In the genomic region with DNA sequence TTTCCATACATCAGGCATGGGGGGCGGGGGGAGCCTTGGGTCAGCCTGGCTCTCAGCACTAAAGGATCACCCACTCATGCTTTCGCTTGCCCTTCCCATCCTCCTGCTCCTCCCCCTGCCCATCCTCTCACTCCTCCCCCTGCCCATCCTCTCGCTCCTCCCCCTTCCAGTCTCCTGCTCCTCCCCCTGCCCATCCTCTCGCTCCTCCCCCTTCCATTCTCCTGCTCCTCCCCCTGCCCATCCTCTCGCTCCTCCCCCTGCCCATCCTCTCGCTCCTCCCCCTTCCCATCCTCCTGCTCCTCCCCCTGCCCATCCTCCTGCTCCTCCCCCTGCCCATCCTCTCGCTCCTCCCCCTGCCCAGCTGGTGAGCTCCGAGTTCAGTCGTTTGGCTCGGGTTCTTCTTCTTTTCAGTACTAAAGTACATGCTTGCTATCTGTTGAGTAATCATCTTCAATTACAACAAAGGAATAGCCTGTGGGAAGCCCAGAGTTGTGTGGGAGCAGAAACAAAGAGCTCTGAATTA, we compare ENCODE assay signal across 8 mouse cellular contexts. TPM values are rescaled to one million over a fixed set of nuclear protein-coding genes. Genes with fewer than 3 reads are reported as not detected.
DNase-seq lines count a peak whose midpoint lies in the region; ATAC-seq and TF ChIP-seq lines count a peak whose summit lies in the region.

No protein-coding gene starts in this region.

- peak overlapping the region; percentile 22 for H3K4me3 ChIP-seq in embryonic facial prominence, embryonic 14.5 days (ENCODE audit: low read depth, low read length)
- H3K4me3 ChIP-seq in liver, postnatal 0 days (ENCODE audit: low read depth, low read length), result peak overlapping the region; percentile 0; the same call in 1 of the 2 replicates
- H3K4me3 ChIP-seq in neural tube, embryonic 11.5 days (ENCODE audit: low read depth, low read length), result no peak overlapping the region

- peak; percentile 48; the same call in 1 of the 2 replicates for ATAC-seq in embryonic facial prominence, embryonic 14.5 days (ENCODE audit: low read depth)
- peak; percentile 70 for ATAC-seq in liver, postnatal 0 days
- no peak; the same call in 1 of the 2 replicates for ATAC-seq in neural tube, embryonic 11.5 days (ENCODE audit: insufficient read depth, low FRiP score, low TSS enrichment)

- H3K27ac ChIP-seq in embryonic facial prominence, embryonic 14.5 days (replicated peaks; ENCODE audit: low read depth, low read length), result no peak overlapping the region
- no peak overlapping the region for H3K27ac ChIP-seq in liver, postnatal 0 days (ENCODE audit: low read depth)
- H3K27ac ChIP-seq in neural tube, embryonic 11.5 days (ENCODE audit: low read depth, low read length), result no peak overlapping the region

- H3K4me2 ChIP-seq in embryonic facial prominence, embryonic 14.5 days (ENCODE audit: low read depth, low read length), result peak overlapping the region; percentile 48
- H3K4me2 ChIP-seq in liver, postnatal 0 days (ENCODE audit: low read depth, low read length), result peak overlapping the region; percentile 66
- peak overlapping the region; percentile 27 for H3K4me2 ChIP-seq in neural tube, embryonic 11.5 days (ENCODE audit: low read depth)

- DNase-seq in right cerebral cortex, adult 2 months (ENCODE audit: low spot score in 2 of 2), result peak; percentile 42 to 56
- no peak for DNase-seq in right cerebral cortex, postnatal 36 days (ENCODE audit: low spot score in 2 of 2)
- peak; percentile 79 for DNase-seq in embryonic facial prominence, embryonic 14.5 days (ENCODE audit: low spot score)
- peak; percentile 36 to 52 for DNase-seq in heart, adult 9 months (ENCODE audit: low spot score in 2 of 2)
- peak; percentile 84 for DNase-seq in kidney, adult 9 months
- peak; percentile 89 for DNase-seq in liver, postnatal 0 days
- peak; percentile 73 for DNase-seq in neural tube, embryonic 11.5 days (ENCODE audit: low spot score)
- peak; percentile 81 for DNase-seq in testis, postnatal 14 days (ENCODE audit: low spot score)

- no peaks in the 10 kb centered on the region for H3K27me3 ChIP-seq in embryonic facial prominence, embryonic 14.5 days (replicated peaks; ENCODE audit: control insufficient read depth, insufficient read depth, low read length)
- no peaks in the 10 kb centered on the region for H3K27me3 ChIP-seq in liver, postnatal 0 days (ENCODE audit: insufficient read depth, low read length)
- H3K27me3 ChIP-seq in neural tube, embryonic 11.5 days (ENCODE audit: control insufficient read depth, insufficient read depth, low read length), result no peaks in the 10 kb centered on the region

- H3K9me3 ChIP-seq in embryonic facial prominence, embryonic 14.5 days (ENCODE audit: control insufficient read depth, low read length), result no peaks in the 10 kb centered on the region
- no peaks in the 10 kb centered on the region for H3K9me3 ChIP-seq in liver, postnatal 0 days (ENCODE audit: low read length)
- no peaks in the 10 kb centered on the region for H3K9me3 ChIP-seq in neural tube, embryonic 11.5 days (ENCODE audit: control insufficient read depth, low read length)

- no peaks in the 10 kb centered on the region for H3K36me3 ChIP-seq in embryonic facial prominence, embryonic 14.5 days (ENCODE audit: control insufficient read depth, insufficient read depth, low read length)
- H3K36me3 ChIP-seq in liver, postnatal 0 days (replicated peaks; ENCODE audit: insufficient read depth, low read length), result no peaks in the 10 kb centered on the region
- H3K36me3 ChIP-seq in neural tube, embryonic 11.5 days (ENCODE audit: control insufficient read depth, insufficient read depth, low read length), result no peaks in the 10 kb centered on the region

- no peak for TF ChIP-seq CTCF in liver, postnatal 0 days (IDR thresholded peaks at IDR 0.05; ENCODE audit: low read depth)

- no peak for TF ChIP-seq EP300 in liver, postnatal 0 days (IDR thresholded peaks at IDR 0.05; ENCODE audit: low read depth)

- 2% methylated on average over 9 of the region's 10 CpGs for WGBS in embryonic facial prominence, embryonic 14.5 days
- 0% methylated on average over 9 of the region's 10 CpGs for WGBS in liver, postnatal 0 days (ENCODE audit: insufficient replicate concordance)
- WGBS in neural tube, embryonic 11.5 days, result 2% methylated on average over 9 of the region's 10 CpGs

- H3K4me1 ChIP-seq in embryonic facial prominence, embryonic 14.5 days (ENCODE audit: control insufficient read depth, insufficient read depth, low read length), result no peaks in the 10 kb centered on the region
- peaks cover 17% of the 10 kb centered on the region for H3K4me1 ChIP-seq in liver, postnatal 0 days (ENCODE audit: insufficient read depth)
- H3K4me1 ChIP-seq in neural tube, embryonic 11.5 days (ENCODE audit: control insufficient read depth, insufficient read depth, low read length), result 0 out of 2 replicates have a peak, but pooled peaks cover 3% of the 10 kb centered on the region

- no peak overlapping the region for H3K9ac ChIP-seq in embryonic facial prominence, embryonic 14.5 days (ENCODE audit: low read depth, low read length)
- no peak overlapping the region for H3K9ac ChIP-seq in liver, postnatal 0 days (replicated peaks)
- H3K9ac ChIP-seq in neural tube, embryonic 11.5 days (ENCODE audit: low read length), result no peak overlapping the region

RNA-seq across cellular contexts. Expression of gene Mcrs1, which starts 8.0 kb away (rescaled TPM):
- polyA plus RNA-seq in embryonic facial prominence, embryonic 14.5 days (2014; fragmentation: Nextera tagmentation; extraction: Ambion mirVana), result 115 and 130 TPM in 2 replicates
- polyA plus RNA-seq in liver, postnatal 0 days (2015; fragmentation: Nextera tagmentation; extraction: Ambion mirVana), result 25.1 and 27.2 TPM in 2 replicates
- polyA plus RNA-seq in neural tube, embryonic 11.5 days (2014; fragmentation: Nextera tagmentation; extraction: Ambion mirVana), result 188 and 193 TPM in 2 replicates

RNA-seq across cellular contexts. Expression of gene Prpf40b, which starts 35.1 kb away (rescaled TPM):
- 40.1 and 42.2 TPM in 2 replicates for polyA plus RNA-seq in embryonic facial prominence, embryonic 14.5 days (2014; fragmentation: Nextera tagmentation; extraction: Ambion mirVana)
- polyA plus RNA-seq in liver, postnatal 0 days (2015; fragmentation: Nextera tagmentation; extraction: Ambion mirVana), result 7.1 and 8.6 TPM in 2 replicates
- polyA plus RNA-seq in neural tube, embryonic 11.5 days (2014; fragmentation: Nextera tagmentation; extraction: Ambion mirVana), result 50.4 and 55.8 TPM in 2 replicates

RNA-seq across cellular contexts. Expression of gene Kcnh3, which starts 35.1 kb away (rescaled TPM):
- polyA plus RNA-seq in embryonic facial prominence, embryonic 14.5 days (2014; fragmentation: Nextera tagmentation; extraction: Ambion mirVana), result 1.5 TPM in 2 replicates
- 0.05 and 0.07 TPM in 2 replicates for polyA plus RNA-seq in liver, postnatal 0 days (2015; fragmentation: Nextera tagmentation; extraction: Ambion mirVana)
- polyA plus RNA-seq in neural tube, embryonic 11.5 days (2014; fragmentation: Nextera tagmentation; extraction: Ambion mirVana), result 0.44 and 0.70 TPM in 2 replicates

RNA-seq across cellular contexts. Expression of gene Fam186b, which starts 35.9 kb away (rescaled TPM):
- 0.06 and 0.14 TPM in 2 replicates for polyA plus RNA-seq in embryonic facial prominence, embryonic 14.5 days (2014; fragmentation: Nextera tagmentation; extraction: Ambion mirVana)
- polyA plus RNA-seq in liver, postnatal 0 days (2015; fragmentation: Nextera tagmentation; extraction: Ambion mirVana), result not detected in 2 replicates
- 0.07 TPM in 1 of 2 replicates, not detected in the other for polyA plus RNA-seq in neural tube, embryonic 11.5 days (2014; fragmentation: Nextera tagmentation; extraction: Ambion mirVana)

Comparison
In these comparisons a context has a peak if more than half of its experiments do, and no peak if none do; other contexts are left out.
1. DNase-seq: peak in right cerebral cortex, adult 2 months (2 of 2), embryonic facial prominence, embryonic 14.5 days (single experiment), heart, adult 9 months (2 of 2), kidney, adult 9 months (single experiment), liver, postnatal 0 days (single experiment), neural tube, embryonic 11.5 days (single experiment) and testis, postnatal 14 days (single experiment); none in right cerebral cortex, postnatal 36 days (0 of 2).
2. Peak in every context shown above with its lines, with median percentiles within 50 percentile points of each other: H3K4me2 ChIP-seq.